Mouse (Mus musculus) urinary bladder, postnatal 36 days (tissue): ENCODE measurements around the gene Ndn.

Source experiments
- DNase-seq, 2 experiments: peaks; one replicate each; pipeline ENCODE4 v3.0.0; 2022; ENCODE audit warnings: low spot score in 2 of 2, mixed read lengths in 1 of 2

The Ndn gene

GRCm38 (mm10) chr7:62346269-62346668, at the start of gene Ndn:
Gene Ndn (plus strand): TSS chr7:62346569.
- DNase-seq, result no peak

GRCm38 (mm10) chr7:62302451-62302850, 43.9 kb upstream of the Ndn start:
- no peak for DNase-seq

GRCm38 (mm10) chr7:62306896-62307614, 39.3 kb upstream of the Ndn start:
- DNase-seq, result no peak

GRCm38 (mm10) chr7:62316793-62317192, 29.6 kb upstream of the Ndn start:
- no peak for DNase-seq

GRCm38 (mm10) chr7:62345411-62345810, 958 bp upstream of the Ndn start:
- DNase-seq, result no peak

- DNase-seq, result peak; percentile 52 to 71
Measured at GRCm38 (mm10) chr7:62348106-62348803, 1.9 kb downstream of the Ndn start.

GRCm38 (mm10) chr7:62348804-62349190, 2.4 kb downstream of the Ndn start:
- peak in 1 of 2 experiments; percentile 0 for DNase-seq

GRCm38 (mm10) chr7:62351266-62351665, 4.9 kb downstream of the Ndn start:
- DNase-seq, result no peak

GRCm38 (mm10) chr7:62365039-62365636, 18.8 kb downstream of the Ndn start:
- no peak for DNase-seq

GRCm38 (mm10) chr7:62366730-62367129, 20.4 kb downstream of the Ndn start:
- no peak for DNase-seq

GRCm38 (mm10) chr7:62375658-62376057, 29.3 kb downstream of the Ndn start:
- DNase-seq, result no peak

- DNase-seq, result no peak
Measured at GRCm38 (mm10) chr7:62376510-62377304, 30.3 kb downstream of the Ndn start, which contains the start of gene Magel2. Gene Magel2 (plus strand): TSS chr7:62377010.

- DNase-seq, result no peak
Measured at GRCm38 (mm10) chr7:62377313-62377712, 30.9 kb downstream of the Ndn start.

GRCm38 (mm10) chr7:62378529-62378928, 32.2 kb downstream of the Ndn start:
- DNase-seq, result no peak

GRCm38 (mm10) chr7:62382391-62382790, 36.0 kb downstream of the Ndn start:
- no peak for DNase-seq

GRCm38 (mm10) chr7:62388291-62388690, 41.9 kb downstream of the Ndn start:
- DNase-seq, result no peak

- DNase-seq, result no peak
Measured at GRCm38 (mm10) chr7:62392202-62392601, 45.8 kb downstream of the Ndn start.
